Mouse (Mus musculus) adrenal gland, adult 8-10 months (tissue): ENCODE results near the gene Patl1. TPM values are rescaled to one million over a fixed set of nuclear protein-coding genes. Genes with fewer than 3 reads are reported as not detected.
A peak's percentile ranks its signal among the peaks of the same experiment; 100 is the strongest.
"Not testable (repeated sequence)": the region's sequence is repeated elsewhere in the genome, so short reads cannot be mapped to it uniquely, and the experiment has no call there.

ENCODE experiments used
- DNase-seq: peaks from one replicate; pipeline ENCODE4 v3.0.0; 2022
- microRNA-seq, 2 experiments: library from miRNA; unstranded; fragments of <30 nt; microRNA quantifications; one replicate each; pipeline ENCODE4 v1.2.0; 2022
- total RNA-seq, 4 experiments: library from RNA; stranded (reverse); gene quantifications; 2 replicates each; pipeline ENCODE4 v1.2.4; 2022

Gene Patl1
- total RNA-seq, 4 experiments from 2014 or later: 23.1 to 28.0 (median 25.6) TPM

- peak; percentile 42 for DNase-seq
Measured at GRCm38 (mm10) chr19:11966201-11966636, 54.0 kb downstream of the Patl1 start.

- no peak for DNase-seq
Measured at GRCm38 (mm10) chr19:11969155-11970050, 57.2 kb downstream of the Patl1 start.

GRCm38 (mm10) chr19:11973511-11974222, 61.5 kb downstream of the Patl1 start:
- peak; percentile 33 for DNase-seq

GRCm38 (mm10) chr19:11974223-11974540, 62.0 kb downstream of the Patl1 start:
- no peak for DNase-seq

DNA sequence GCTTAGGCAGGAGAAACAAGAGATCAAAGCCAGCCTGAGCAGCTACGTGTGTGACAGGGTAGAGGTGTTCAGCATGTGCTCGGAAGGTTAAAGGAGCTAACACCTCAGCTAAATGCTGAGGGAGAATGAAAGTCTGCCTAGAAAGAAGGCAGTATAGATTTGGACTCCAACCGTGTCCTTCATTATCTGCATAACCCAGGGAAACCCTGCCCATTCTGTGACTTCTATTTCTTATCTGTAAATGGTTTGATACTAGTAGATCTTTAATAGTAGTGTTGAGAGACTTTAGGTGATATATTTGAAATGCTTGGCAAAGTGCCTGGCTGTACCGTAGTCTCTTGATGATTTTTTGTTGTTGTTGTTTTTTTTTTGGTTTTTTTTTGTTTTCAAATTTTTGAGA, 63.5 kb downstream of the Patl1 start:
- no peak for DNase-seq

GRCm38 (mm10) chr19:11977363-11977762, 65.2 kb downstream of the Patl1 start:
- peak; percentile 53 for DNase-seq

GRCm38 (mm10) chr19:11980471-11980870, 68.3 kb downstream of the Patl1 start:
- DNase-seq: no peak

DNA sequence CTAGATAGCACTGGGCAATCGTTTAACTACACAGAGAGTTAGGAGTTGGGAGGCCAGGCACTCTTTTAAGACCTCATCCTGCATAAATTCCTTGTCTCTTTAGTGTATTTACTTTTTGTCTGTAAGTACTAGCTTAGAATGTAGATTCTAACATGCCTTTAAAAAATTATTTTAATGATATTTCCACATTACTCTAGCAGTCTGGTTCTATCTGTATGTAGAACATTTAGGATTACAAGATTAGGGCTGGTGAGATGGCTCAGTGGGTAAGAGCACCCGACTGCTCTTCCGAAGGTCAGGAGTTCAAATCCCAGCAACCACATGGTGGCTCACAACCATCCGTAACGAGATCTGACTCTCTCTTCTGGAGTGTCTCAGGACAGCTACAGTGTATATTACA, 72.4 kb downstream of the Patl1 start:
- DNase-seq: not testable (repeated sequence)

DNA sequence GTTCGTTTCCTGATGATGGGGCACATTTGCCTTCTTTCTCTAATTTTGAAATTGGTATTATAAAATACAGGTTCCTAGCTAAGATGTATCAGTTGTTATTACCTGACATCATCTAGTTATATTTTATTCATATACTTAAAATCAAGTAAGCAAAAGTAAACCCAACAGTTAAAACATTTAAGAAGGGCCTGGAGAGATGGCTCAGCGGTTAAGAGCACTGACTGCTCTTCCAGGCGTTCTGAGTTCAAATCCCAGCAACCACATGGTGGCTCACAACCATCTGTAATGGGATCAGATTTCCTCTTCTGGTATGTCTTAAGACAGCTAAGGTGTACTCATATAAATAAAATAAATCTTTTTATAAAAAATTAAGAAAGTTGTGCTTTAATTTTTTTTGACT, 75.6 kb downstream of the Patl1 start:
- DNase-seq: no peak

DNA sequence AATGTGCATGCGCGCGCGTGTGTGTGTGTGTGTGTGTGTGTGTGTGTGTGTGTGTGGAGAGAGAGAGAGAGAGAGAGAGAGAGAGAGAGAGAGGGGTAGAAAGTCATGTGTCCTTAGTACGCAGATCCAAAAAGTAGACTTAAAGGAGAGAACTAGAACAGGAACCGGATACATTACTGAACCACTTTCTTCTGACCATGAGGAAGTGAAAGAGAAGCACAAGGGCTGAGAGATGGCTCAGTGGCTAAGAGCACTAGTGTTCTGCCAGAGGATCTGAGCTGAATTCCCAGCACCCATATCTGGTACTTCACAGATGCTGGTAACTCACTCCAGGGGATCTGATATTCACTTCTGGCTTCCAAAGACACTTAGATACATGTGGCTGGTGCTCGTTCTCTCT, 77.1 kb downstream of the Patl1 start:
- no peak for DNase-seq

DNA sequence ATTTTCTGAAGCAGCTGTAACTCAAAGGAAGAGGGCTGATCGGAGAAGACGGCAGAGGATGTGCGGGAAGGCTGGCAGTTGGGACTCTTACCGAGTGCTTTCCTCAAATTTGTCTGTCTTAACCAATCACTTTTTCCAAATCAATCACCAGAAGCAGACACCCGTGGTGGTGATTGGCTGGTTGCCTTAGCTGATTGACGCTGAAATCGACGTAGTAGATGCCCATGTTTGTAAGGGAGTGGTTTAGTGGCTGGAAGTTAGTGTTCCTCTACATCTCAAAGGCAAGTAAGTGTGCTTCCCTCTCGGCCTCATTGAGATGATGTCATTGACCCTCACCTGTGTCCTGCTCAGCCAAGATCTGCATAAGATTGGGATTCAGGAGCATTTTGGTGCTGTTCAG, 79.8 kb downstream of the Patl1 start:
- DNase-seq: no peak

GRCm38 (mm10) chr19:11992441-11993029, 80.3 kb downstream of the Patl1 start:
- no peak for DNase-seq

Small RNA genes within 50 kb of the gene (microRNA-seq; reads per million reads assigned to microRNA genes)
- 1.0 to 1.2 reads per million in 2 experiments for gene Mir6994

Other genes starting within 250 kb of the Patl1 start
- gene Oosp1, start 221.2 kb upstream of the Patl1 start, total RNA-seq: 1 to 10 TPM in 2 of 4 experiments, not detected in 2; 5.4 to 5.5 TPM
- not detected for gene Oosp3, start 215.3 kb upstream of the Patl1 start, total RNA-seq
- not detected for gene Gif, start 164.8 kb upstream of the Patl1 start, total RNA-seq
- gene Mrpl16, start 142.0 kb upstream of the Patl1 start, total RNA-seq: 10 to 100 TPM; 68.1 to 71.4 (median 68.8) TPM
- gene Stx3, start 93.0 kb upstream of the Patl1 start, total RNA-seq: 10 to 100 TPM; 10.4 to 18.8 (median 14.2) TPM
- gene Olfr1417, start 73.2 kb upstream of the Patl1 start, total RNA-seq: not detected
- gene Olfr1418, start 51.3 kb upstream of the Patl1 start, total RNA-seq: not detected
- not detected for gene Olfr1419, start 37.3 kb upstream of the Patl1 start, total RNA-seq
- not detected for gene Olfr1420, start 25.8 kb upstream of the Patl1 start, total RNA-seq
- gene Osbp, start 53.5 kb downstream of the Patl1 start, total RNA-seq: 100 to 1,000 TPM in 2 of 4 experiments, 10 to 100 TPM in 2; 96.8 to 109 (median 102) TPM
- gene Olfr1423, start 128.9 kb downstream of the Patl1 start, total RNA-seq: not detected
- not detected for gene Olfr1424, start 150.3 kb downstream of the Patl1 start, total RNA-seq
- gene Olfr1425, start 165.3 kb downstream of the Patl1 start, total RNA-seq: not detected
- gene Olfr1426, start 179.6 kb downstream of the Patl1 start, total RNA-seq: not detected
- gene Olfr1427, start 190.9 kb downstream of the Patl1 start, total RNA-seq: not detected
- gene Olfr1428, start 203.5 kb downstream of the Patl1 start, total RNA-seq: not detected
- not detected for gene Olfr76, start 210.8 kb downstream of the Patl1 start, total RNA-seq